Comparison of ENCODE assay signal across 8 mouse cellular contexts in the genomic region with DNA sequence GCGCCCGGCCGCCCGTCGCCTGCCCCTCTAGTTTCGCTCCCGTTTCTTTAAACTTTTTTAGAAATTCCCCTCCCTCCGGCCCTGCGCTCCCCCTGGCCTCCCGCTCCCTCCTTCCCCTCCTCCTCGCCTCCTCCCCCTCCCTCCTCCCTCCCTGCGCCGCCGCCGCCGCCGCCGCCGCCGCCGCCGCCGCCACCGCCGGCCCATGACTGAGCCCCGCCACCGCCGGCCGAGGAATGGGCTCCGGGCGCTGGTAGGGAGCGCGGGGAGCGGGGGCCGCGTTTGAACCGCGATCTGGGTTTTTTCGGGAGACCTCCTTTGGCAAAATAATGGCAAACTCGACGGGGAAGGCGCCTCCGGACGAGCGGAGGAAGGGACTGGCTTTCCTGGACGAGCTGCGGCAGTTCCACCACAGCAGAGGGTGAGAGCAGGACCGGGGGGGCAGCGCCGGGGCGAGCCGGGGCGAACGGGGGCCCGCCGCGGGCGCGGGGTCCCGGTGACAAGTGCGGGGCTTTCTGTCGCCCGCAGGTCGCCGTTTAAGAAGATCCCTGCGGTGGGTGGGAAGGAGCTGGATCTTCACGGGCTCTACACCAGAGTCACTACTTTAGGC. TPM values are rescaled to one million over a fixed set of nuclear protein-coding genes. Genes with fewer than 3 reads are reported as not detected.
DNase-seq lines count a peak whose midpoint lies in the region; ATAC-seq and TF ChIP-seq lines count a peak whose summit lies in the region.

TSS of gene Arid2 (plus strand) at position 150 of the 607 bp plus-strand sequence.

- no peak for ATAC-seq in hematopoietic stem cell, adult 5-6 weeks (replicated peaks in 1 of 2; ENCODE audit: insufficient read depth in 1 of 2, low FRiP score in 2 of 2, low TSS enrichment in 1 of 2, low read depth in 1 of 2, poor library complexity in 2 of 2, severe bottlenecking in 2 of 2)

- H3K4me3 ChIP-seq in ES-E14 (ENCODE audit: insufficient read depth in 1 of 2, low read depth in 1 of 2, low read length in 2 of 2, poor library complexity in 1 of 2, severe bottlenecking in 1 of 2) = peak within 1 kb of the TSS; percentile 93 to 97
- peak within 1 kb of the TSS; percentile 98 for H3K4me3 ChIP-seq in cerebellum, adult 2 months (replicated peaks; ENCODE audit: insufficient read depth, low read depth, low read length)

- H3K9ac ChIP-seq in ES-E14 (ENCODE audit: insufficient read depth, low read depth, low read length, poor library complexity, severe bottlenecking) = peak within 1 kb of the TSS; percentile 98

- H3K9me3 ChIP-seq in ES-E14 (ENCODE audit: control insufficient read depth, insufficient read depth, low read depth, low read length) = no peaks in the 10 kb centered on the region

- H3K4me1 ChIP-seq in ES-E14 (ENCODE audit: control insufficient read depth in 2 of 2, insufficient read depth in 2 of 2, low read length in 2 of 2, poor library complexity in 1 of 2) = peaks cover 3 to 9% of the 10 kb centered on the region in 2 experiments
- no peaks in the 10 kb centered on the region for H3K4me1 ChIP-seq in cerebellum, adult 2 months (ENCODE audit: control insufficient read depth, insufficient read depth, low read length)

- under 1% methylated on average over 50 of the region's 67 CpGs for WGBS in cerebellum, adult 2 months

- DNase-seq in ES-E14 (ENCODE audit: low read depth, low spot score) = peak; percentile 28
- peak; percentile 69 to 84 for DNase-seq in cerebellum, adult 2 months
- DNase-seq in forelimb bud, embryonic 11.5 days (ENCODE audit: low read depth, low spot score) = peak; percentile 61
- DNase-seq in layer of hippocampus, postnatal 10 days (ENCODE audit: low spot score in 2 of 2) = peak; percentile 72 to 74
- DNase-seq in lung, postnatal 14 days = peak; percentile 71
- DNase-seq in ovary, postnatal 36 days (ENCODE audit: low spot score) = peak; percentile 76
- peak; percentile 62 to 81 for DNase-seq in urinary bladder, adult 18-20 months (ENCODE audit: low spot score in 2 of 2)

- H3K36me3 ChIP-seq in ES-E14 (ENCODE audit: control insufficient read depth, insufficient read depth, low read length, poor library complexity, severe bottlenecking) = no peaks in the 10 kb centered on the region

- peak within 1 kb of the TSS; percentile 99 for H3K27ac ChIP-seq in ES-E14 (ENCODE audit: insufficient read depth, low read depth, low read length, poor library complexity, severe bottlenecking)
- H3K27ac ChIP-seq in cerebellum, adult 2 months (ENCODE audit: insufficient read depth, low read length) = peak within 1 kb of the TSS; percentile 100

- TF ChIP-seq CTCF in cerebellum, adult 2 months (IDR thresholded peaks at IDR 0.05; ENCODE audit: borderline replicate concordance, insufficient read depth, low read depth, low read length) = no peak

- no peak for TF ChIP-seq POLR2A in cerebellum, adult 2 months (IDR thresholded peaks at IDR 0.05; ENCODE audit: borderline replicate concordance, insufficient read depth, low read length)

- no peaks in the 10 kb centered on the region for H3K27me3 ChIP-seq in cerebellum, adult 2 months (ENCODE audit: control insufficient read depth, insufficient read depth, low read length)

- in situ Hi-C loops in ES-E14 (cut with MboI; ENCODE audit: low sequenced_read_pairs in 2 of 2, unreplicated experiment in 2 of 2) = no loop called here

TF ChIP-seq in ES-E14, 5 proteins besides CTCF, POLR2A, EP300 and RAD21:
- TF ChIP-seq CHD2 (IDR thresholded peaks at IDR 0.05; ENCODE audit: low read depth, low read length) (no peak), HCFC1 (IDR thresholded peaks at IDR 0.05; ENCODE audit: borderline replicate concordance, insufficient read depth, low read length) (no peak; the same call in 1 of the 2 replicates), ZC3H11A (IDR thresholded peaks at IDR 0.05; ENCODE audit: borderline replicate concordance, low read depth, low read length) (no peak), MAFK (IDR thresholded peaks at IDR 0.05; ENCODE audit: insufficient read depth, low read depth, low read length) (no peak), ZNF384 (IDR thresholded peaks at IDR 0.05; ENCODE audit: low read depth, low read length) (no peak)
TF ChIP-seq in ES-E14: peak in this region for 0.

RNA-seq across cellular contexts. Expression of gene Arid2, which starts in this region (rescaled TPM):
- total RNA-seq in ES-E14 (2012; rRNA removed) = 33.0 and 33.2 TPM in 2 replicates
- polyA plus RNA-seq in cerebellum, adult 2 months (2012; rRNA removed) = 17.6 and 18.1 TPM in 2 replicates
- 51.4 and 61.5 TPM in 2 replicates for total RNA-seq in hematopoietic stem cell, adult 5-6 weeks (2017)
- 10 to 100 TPM; 43.7 to 46.0 TPM for total RNA-seq in layer of hippocampus, postnatal 10 days (2021)
